Mouse (Mus musculus): Measurements from ENCODE around the gene Tigd3.
A peak's percentile ranks its signal among the peaks of the same experiment; 100 is the strongest.

Gene Tigd3

DNA sequence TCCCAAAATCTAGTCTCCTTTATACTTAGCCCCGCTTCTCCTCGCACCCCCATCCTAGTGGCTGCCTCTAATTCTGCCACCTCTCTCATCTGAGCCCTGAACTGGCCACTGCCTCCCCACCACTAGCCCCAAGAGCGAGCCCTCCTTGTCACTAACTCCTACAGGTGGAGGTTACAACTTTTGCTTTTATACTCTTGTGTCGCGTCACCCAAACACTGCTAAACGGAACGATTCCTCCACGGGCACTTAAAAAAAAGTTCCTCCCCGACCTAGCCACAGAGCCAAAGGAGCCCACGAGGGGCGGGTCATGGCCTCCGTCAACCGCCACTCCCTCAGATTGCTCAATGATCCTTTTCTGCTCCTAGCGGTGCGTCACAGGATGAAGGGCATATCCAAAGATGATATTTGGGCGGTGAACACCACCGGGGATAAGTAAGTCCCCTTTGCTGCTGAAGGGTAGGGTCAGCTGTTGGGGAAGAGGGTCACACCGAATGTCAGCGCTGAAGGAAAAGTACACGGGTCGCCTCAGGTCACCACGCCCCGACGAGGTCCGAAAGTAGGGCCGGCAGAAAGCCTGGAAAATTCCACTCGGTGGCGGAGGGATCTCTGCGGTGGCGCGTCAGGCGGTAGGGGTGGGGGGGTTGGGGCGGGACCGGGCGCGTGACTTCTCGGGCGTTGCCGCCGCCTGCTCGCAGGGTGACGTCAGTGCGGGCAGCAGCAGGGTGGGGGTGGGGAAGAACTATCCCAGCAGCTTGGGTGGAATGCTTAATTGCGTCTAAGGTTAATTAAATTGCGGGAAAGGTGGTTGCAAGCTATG, 48.4 kb downstream of the Tigd3 start:
- peak; percentile 93 for DNase-seq

DNA sequence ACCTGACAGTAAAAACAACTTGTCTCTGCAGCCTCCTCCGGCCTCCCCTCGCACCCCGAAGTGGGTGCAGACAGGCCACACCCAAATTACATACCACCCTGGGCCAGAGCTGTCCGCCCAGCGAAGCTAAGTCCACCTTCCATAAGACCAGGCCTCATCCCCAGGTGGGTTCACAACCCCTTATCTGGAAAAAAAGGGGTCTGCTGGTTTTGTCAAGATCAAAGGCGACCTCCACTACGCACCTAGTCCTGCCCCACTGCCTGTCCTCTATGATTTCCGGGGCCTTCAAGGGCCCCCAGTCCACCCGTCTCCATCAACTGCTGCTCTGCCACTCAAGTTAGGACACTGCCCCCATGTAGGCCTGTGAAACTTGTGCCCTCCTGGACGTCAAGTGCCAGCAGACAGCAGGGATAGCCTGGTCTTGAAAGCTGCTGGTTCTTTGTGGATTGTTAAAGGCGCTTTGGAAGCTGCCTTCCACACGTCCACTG, 49.1 kb downstream of the Tigd3 start:
- peak; percentile 41 for DNase-seq

DNA sequence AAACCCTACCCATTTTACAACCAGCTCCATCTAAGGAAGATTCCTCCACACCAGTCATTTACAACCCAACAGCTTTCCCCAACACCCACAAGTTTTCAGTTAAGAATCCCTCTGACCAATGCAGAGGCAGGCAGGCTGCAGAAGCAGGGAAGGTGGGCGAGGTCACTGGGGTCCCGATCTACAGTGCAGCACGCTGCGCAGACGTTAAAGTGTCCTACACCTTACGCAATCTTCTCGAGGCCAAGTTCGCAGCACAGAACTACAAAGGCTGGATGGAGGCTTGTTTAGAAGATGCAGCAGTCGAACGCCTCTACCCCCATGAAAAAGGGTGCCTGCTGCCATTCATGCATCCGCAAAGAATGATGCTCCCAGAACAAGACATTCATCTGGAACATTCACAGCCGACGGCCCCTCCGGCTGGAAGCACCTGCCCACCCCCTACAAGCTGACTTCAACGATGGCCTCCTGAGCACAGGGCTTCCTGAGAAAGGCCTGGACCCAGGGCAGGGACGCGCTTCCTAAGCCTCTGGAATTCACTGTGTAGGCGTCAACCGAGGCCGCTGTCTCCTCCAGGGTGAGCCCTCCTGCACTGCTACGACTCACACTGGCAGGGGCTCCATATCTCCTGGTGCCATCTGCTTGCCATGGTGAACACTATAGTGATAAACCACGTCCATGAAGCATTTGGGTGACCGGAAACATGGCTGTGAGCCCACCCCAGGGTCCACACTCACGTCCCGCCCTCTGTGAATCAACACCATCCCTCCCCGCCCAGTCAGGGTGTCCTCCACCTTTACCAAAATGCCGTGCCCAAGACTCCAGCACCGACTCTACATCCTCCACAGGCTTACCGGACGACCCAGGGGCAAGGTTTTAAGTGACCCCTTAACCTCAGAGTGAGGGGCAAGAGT, 49.9 kb downstream of the Tigd3 start:
- peak; percentile 42 for DNase-seq

DNA sequence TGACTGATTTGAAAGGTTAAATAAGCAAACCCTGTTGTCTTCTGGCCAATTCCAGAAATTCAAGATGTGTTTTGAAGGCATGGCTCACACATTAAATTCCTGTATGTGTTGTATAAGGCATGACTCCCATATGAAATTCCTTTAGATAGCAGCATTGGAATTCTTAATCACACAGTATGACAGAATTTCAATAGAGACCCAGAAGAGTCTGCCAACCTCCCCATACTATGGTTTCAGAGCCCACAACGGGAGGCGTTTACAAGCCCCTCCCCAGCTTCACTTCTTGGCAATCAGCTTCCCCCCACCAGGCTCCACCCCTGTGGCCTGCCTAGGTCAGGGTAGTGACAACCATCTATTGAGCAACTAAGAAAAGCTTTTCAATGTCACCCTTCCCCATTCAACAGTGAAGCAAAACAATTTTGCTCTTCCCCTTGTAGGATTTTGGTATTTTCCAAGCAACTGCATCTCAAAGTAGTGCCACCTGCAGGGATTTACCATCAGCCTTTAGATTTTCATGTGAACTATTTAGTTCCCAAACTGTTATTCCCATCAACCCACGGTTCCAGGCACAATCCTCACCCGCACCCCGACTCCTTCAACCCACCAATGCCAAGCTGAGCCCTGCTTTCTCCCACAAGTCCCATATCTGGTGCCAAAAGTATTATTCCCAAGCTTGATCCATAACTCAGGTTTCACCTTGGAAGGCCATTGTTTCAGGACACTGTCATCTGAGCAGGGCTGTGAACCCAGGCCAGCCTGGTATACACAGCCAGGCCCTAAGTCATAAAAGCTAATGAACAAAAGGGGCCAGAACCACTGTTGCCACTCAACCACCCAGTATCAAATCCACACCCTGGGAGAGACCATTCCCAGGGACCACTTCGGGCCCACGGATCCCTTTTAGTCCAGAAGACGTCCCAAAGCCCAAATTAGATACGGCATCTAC, 50.9 kb downstream of the Tigd3 start:
- no peak for DNase-seq

DNA sequence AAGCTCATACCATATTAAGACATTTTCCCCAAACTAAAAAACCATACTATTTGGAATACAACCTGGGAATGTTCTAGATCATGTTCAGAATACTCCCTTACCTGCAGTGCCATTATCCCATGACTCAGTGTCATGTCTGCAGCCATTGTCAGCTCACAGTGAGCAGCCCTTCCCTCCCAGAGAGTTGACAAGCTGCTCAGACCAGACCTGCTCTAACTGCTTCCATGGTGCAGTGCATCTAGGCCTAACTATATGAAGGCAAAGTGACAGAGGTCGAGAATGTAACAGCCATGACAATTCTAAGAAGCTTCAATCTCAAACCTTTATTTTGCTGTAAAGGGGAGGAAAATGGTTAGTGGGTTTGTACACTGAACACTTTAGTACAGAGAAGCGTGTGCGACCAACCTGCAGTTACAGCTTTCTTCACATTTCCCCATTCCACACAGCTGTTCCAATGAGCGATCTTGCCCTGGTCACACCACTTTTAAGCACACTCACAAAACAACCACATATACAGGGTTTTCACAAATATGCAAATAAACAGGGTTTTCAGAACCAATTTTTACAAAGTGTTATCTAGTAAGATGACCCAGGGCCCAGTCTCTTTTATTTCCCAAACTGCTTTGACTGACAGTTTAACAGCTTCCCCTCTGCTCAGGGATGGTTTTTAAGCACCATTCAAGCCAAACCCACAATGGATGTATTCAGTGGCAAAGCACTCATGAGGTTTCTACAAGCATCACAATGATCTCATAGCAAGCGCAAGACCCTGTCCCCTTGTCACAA, 51.8 kb downstream of the Tigd3 start:
- no peak for DNase-seq

DNA sequence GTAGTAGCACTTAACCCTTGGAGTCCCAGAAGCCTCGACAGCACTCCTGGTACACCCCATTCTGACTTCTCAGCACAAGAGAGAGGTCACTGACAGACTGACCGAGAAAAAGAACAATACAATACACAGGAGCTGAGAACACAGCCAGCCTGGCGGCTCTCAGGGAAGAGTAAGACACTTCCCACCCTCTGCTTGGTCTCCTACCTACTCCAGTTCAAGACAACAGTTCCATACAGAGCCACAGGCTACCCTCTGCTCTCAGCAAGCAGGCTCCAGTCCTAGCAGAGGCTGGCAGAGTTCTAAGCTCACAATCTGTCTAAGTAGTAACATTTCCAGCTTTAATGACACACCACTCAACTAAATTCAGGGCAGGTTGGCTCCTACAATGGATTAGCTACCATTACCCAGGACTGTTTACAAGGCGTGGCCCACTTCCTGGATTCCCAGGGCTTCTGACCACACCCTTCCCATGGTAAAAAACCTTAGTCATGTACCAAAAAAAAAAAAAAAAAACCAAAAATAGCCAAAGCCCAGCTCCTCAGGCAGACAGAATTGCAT, 52.5 kb downstream of the Tigd3 start:
- DNase-seq, result no peak

All from cerebellum, adult 8-10 months (tissue).